Mouse (Mus musculus) common myeloid progenitor, adult 5-6 weeks (primary cell): Measurements from ENCODE around the gene Rora. TPM values are rescaled to one million over a fixed set of nuclear protein-coding genes. Genes with fewer than 3 reads are reported as not detected.

Experiments used
- ATAC-seq: replicated peaks from 2 replicates; pipeline ENCODE4 v1.8.0; 2016; ENCODE audit warnings: low read depth, mild to moderate bottlenecking, moderate TSS enrichment, inconsistent platforms; ENCODE audit not compliant: poor library complexity, severe bottlenecking
- total RNA-seq: library from RNA; stranded (forward); fragments of 200-1000, 187-1606 nt; gene quantifications from 2 replicates; pipeline ENCODE4 v1.2.3, GENCODE M21; 2017

Gene Rora
- 1.1 and 5.6 TPM in 2 replicates for total RNA-seq

- ATAC-seq = no peak
These were observed at the start of gene Rora for GRCm38 (mm10) chr9:68653211-68654038. Gene Rora, plus strand, starts transcription at chr9:68653786.

GRCm38 (mm10) chr9:68614006-68614405, 39.6 kb upstream of the Rora start:
- ATAC-seq = no peak

- no peak for ATAC-seq
These were observed 36.5 kb upstream of the Rora start for GRCm38 (mm10) chr9:68617116-68617515.

- ATAC-seq = no peak
These were observed 33.5 kb upstream of the Rora start for GRCm38 (mm10) chr9:68620036-68620435.

GRCm38 (mm10) chr9:68620441-68620840, 33.1 kb upstream of the Rora start:
- ATAC-seq = no peak

- no peak for ATAC-seq
These were observed 28.6 kb upstream of the Rora start for GRCm38 (mm10) chr9:68624981-68625380.

- no peak for ATAC-seq
These were observed 16.3 kb upstream of the Rora start for GRCm38 (mm10) chr9:68637301-68637700.

- no peak for ATAC-seq
These were observed 12.5 kb upstream of the Rora start for GRCm38 (mm10) chr9:68641123-68641522.

- ATAC-seq = no peak
These were observed 5.5 kb upstream of the Rora start for GRCm38 (mm10) chr9:68648061-68648460.

GRCm38 (mm10) chr9:68654039-68654332, 400 bp downstream of the Rora start:
- no peak for ATAC-seq

GRCm38 (mm10) chr9:68654333-68655017, 889 bp downstream of the Rora start:
- ATAC-seq = no peak

- no peak for ATAC-seq
These were observed 1.7 kb downstream of the Rora start for GRCm38 (mm10) chr9:68655018-68656005.

- no peak for ATAC-seq
These were observed 2.6 kb downstream of the Rora start for GRCm38 (mm10) chr9:68656076-68656795.

- ATAC-seq = no peak
These were observed 3.2 kb downstream of the Rora start for GRCm38 (mm10) chr9:68656796-68657130.

- no peak for ATAC-seq
These were observed 17.1 kb downstream of the Rora start for GRCm38 (mm10) chr9:68670731-68671130.

- no peak for ATAC-seq
These were observed 18.9 kb downstream of the Rora start for GRCm38 (mm10) chr9:68672459-68672858.

- ATAC-seq = no peak
These were observed 19.6 kb downstream of the Rora start for GRCm38 (mm10) chr9:68673221-68673620.

- no peak for ATAC-seq
These were observed 26.3 kb downstream of the Rora start for GRCm38 (mm10) chr9:68679871-68680374.

- ATAC-seq = no peak
These were observed 30.4 kb downstream of the Rora start for GRCm38 (mm10) chr9:68683938-68684337.

GRCm38 (mm10) chr9:68685562-68685961, 32.0 kb downstream of the Rora start:
- ATAC-seq = no peak
